Mouse (Mus musculus) neural tube, embryonic 14.5 days (tissue): Measurements from ENCODE around the gene Scamp5. TPM values are rescaled to one million over a fixed set of nuclear protein-coding genes. Genes with fewer than 3 reads are reported as not detected.
"Not testable (repeated sequence)": the region's sequence is repeated elsewhere in the genome, so short reads cannot be mapped to it uniquely, and the experiment has no call there.

ENCODE experiments used
- ATAC-seq: fragments of 200-750 bp; cut with Nextera tagmentation; 2 replicates; pipeline ENCODE4 v1.8.0; 2017; ENCODE audit warnings: low read depth, mild to moderate bottlenecking, moderate TSS enrichment, moderate library complexity
- H3K27ac ChIP-seq: fragments of 300-500 bp; sonication (generic); 2 replicates; pipeline ENCODE4 v1.5.1; 2014; ENCODE audit warnings: low read depth, mild to moderate bottlenecking, control low read depth, low read length, moderate library complexity, mixed read lengths
- H3K27me3 ChIP-seq: fragments of 300-500 bp; sonication (generic); 2 replicates; pipeline ENCODE4 v1.6.1; 2014; ENCODE audit warnings: low read length; ENCODE audit not compliant: control insufficient read depth, insufficient read depth
- H3K36me3 ChIP-seq: fragments of 300-500 bp; sonication (generic); 2 replicates; pipeline ENCODE4 v1.6.1; 2014; ENCODE audit warnings: low read length, mixed read lengths; ENCODE audit not compliant: control insufficient read depth, insufficient read depth
- H3K4me1 ChIP-seq: fragments of 300-500 bp; sonication (generic); 2 replicates; pipeline ENCODE4 v1.6.1; 2014; ENCODE audit warnings: low read length; ENCODE audit not compliant: control insufficient read depth, insufficient read depth
- H3K4me2 ChIP-seq: fragments of 300-500 bp; sonication (generic); 2 replicates; pipeline ENCODE4 v1.6.1; 2014; ENCODE audit warnings: mild to moderate bottlenecking, low read depth, low read length, control low read depth
- H3K4me3 ChIP-seq: fragments of 300-500 bp; sonication (generic); 2 replicates; pipeline ENCODE4 v1.5.1; 2014; ENCODE audit warnings: low read depth, low read length, control low read depth, mixed read lengths
- H3K9ac ChIP-seq: fragments of 300-500 bp; sonication (generic); replicated peaks from 2 replicates; pipeline ENCODE4 v1.6.1; 2014; ENCODE audit warnings: low read depth, mild to moderate bottlenecking, control low read depth, low read length, mixed read lengths
- H3K9me3 ChIP-seq: fragments of 300-500 bp; sonication (generic); 2 replicates; pipeline ENCODE4 v1.6.1; 2016; ENCODE audit warnings: low read length; ENCODE audit not compliant: control insufficient read depth
- WGBS: fragments of 180-500 bp; shearing (Covaris S2); extraction: QIAGEN DNeasy Blood & Tissue Kit; methylation state at CpG from one replicate; pipeline ENCODE4 v1.1.7; 2014; 5-methylcytosine and 5-hydroxymethylcytosine counted together
- polyA plus RNA-seq: library from polyadenylated mRNA; unstranded; fragments of >200 nt; fragmentation: Nextera tagmentation; extraction: Ambion mirVana; gene quantifications from 2 replicates; pipeline ENCODE4 v1.2.1, GENCODE M21; 2014

Gene Scamp5
- polyA plus RNA-seq, 1 experiment from 2014 or later, result 73.7 TPM

DNA sequence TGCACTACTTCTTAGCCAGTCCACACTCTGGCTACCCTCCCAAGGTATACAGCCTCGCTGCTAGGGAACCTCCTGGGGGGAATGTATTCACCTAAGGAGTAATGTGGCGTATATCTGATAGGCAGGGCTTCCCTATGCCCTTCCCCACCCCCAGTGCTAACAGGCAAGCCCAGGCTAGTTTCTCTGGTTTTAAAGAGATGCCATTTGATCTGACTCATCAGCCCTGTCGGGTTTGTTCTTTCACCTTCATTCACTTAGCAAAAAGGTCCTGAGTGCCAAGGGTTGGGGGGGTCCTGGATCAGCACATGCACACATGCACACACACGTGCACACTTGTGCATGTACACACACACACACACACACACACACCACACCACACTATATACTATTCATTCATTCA is 39.9 kb downstream of the Scamp5 start:
- Histone ChIP-seq H3K9me3 (no peaks in the 10 kb centered on the region), H3K36me3 (no peaks in the 10 kb centered on the region), H3K4me2 (no peak overlapping the region), H3K9ac (no peak overlapping the region), H3K27me3 (no peaks in the 10 kb centered on the region), H3K27ac (no peak overlapping the region), H3K4me1 (peaks cover 5% of the 10 kb centered on the region; the same call in 1 of the 2 replicates), H3K4me3 (no peak overlapping the region)
- no peak for ATAC-seq
- 82% methylated on average over 4 of the region's 4 CpGs for WGBS

DNA sequence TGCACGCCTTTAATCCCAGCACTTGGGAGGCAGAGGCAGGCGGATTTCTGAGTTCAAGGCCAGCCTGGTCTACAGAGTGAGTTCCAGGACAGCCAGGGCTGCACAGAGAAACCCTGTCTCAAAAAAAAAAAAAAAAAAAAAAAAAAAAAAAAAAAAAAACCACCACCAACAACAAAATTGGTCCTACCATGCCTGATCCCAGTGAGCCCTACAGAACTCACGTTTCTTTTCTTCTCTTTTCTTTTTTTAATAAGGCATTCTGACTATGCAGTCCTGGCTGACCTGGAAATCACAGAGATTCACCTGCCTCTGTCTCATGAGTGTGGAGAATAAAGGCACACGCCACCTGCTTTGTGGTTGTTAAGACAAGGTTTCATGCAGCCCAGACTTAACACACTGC is 40.7 kb downstream of the Scamp5 start:
- H3K36me3 ChIP-seq, H3K9ac ChIP-seq, H3K27ac ChIP-seq, H3K9me3 ChIP-seq, H3K4me1 ChIP-seq, H3K4me3 ChIP-seq, H3K4me2 ChIP-seq, H3K27me3 ChIP-seq, ATAC-seq: not testable (repeated sequence)
- 98% methylated on average over 4 of the region's 4 CpGs for WGBS

DNA sequence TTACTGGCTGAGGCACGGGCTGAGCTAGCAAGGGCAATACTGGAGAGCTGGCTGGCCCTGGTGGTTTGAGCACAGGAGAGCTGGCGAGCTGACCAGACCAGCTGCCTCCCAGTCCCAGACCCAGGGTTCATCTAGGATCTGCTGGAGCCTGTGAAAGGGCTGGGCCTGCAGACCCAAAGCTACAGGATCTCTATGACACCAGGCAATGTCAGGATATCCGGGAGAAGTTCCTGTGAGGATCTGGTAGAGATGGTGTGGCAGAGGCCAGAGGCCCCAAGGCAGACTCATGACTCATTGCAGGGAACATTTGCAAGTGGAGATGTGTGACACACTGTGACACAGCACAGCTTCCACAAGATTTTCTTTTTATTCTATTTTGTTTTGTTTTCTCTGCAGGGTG is 42.7 kb downstream of the Scamp5 start:
- H3K4me3 ChIP-seq, result no peak overlapping the region
- H3K9me3 ChIP-seq, result no peaks in the 10 kb centered on the region
- no peaks in the 10 kb centered on the region for H3K4me1 ChIP-seq
- H3K4me2 ChIP-seq, result no peak overlapping the region
- H3K9ac ChIP-seq, result no peak overlapping the region
- no peaks in the 10 kb centered on the region for H3K36me3 ChIP-seq
- no peak overlapping the region for H3K27ac ChIP-seq
- 84% methylated on average over 3 of the region's 3 CpGs for WGBS
- no peak for ATAC-seq
- no peaks in the 10 kb centered on the region for H3K27me3 ChIP-seq

DNA sequence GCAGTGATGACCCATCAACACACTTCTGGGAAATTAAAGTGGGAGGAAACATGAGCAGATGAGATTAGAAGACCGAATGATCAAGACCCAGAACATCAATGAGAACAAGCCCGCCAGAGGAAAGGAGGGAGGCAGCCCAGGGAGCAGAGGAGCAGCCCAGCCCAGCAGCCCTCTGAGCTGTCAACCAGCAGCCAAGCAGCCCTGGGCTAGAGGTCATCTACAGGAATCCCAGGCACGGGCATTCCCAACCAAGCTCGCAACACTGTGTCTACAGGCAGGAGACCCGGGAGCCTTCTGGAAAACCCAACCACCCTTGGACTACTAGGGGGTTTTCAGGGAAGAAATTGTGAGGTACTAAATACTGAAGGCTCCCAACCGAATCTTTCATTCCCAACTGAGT is 43.8 kb downstream of the Scamp5 start:
- 86% methylated on average over 6 of the region's 6 CpGs for WGBS
- H3K9ac ChIP-seq, result no peak overlapping the region
- no peak overlapping the region for H3K4me3 ChIP-seq
- H3K4me2 ChIP-seq, result no peak overlapping the region
- no peak overlapping the region for H3K27ac ChIP-seq
- H3K4me1 ChIP-seq, result no peaks in the 10 kb centered on the region
- H3K27me3 ChIP-seq, result no peaks in the 10 kb centered on the region
- H3K36me3 ChIP-seq, result no peaks in the 10 kb centered on the region
- no peaks in the 10 kb centered on the region for H3K9me3 ChIP-seq
- ATAC-seq, result no peak

DNA sequence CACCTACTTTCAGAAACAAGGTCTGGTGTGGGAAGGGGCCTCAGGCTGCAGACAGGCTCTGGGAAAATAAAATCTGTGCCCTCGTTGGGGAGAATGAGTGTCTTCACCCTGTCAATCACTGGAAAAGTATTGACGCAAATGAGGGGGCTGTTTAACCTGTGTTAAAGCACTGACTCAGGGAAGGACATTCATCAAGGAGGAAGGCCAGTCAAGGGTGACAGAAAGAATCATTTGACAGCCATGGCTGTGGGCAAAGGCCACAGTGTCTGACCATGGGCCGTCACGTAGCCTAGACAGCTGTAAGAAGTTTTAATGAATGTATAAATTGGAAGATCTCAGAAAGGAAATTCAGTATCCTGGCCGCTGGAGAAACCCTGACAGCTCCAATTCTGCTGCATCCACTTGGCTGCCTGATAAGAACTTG is 46.2 kb downstream of the Scamp5 start:
- Histone ChIP-seq H3K9ac (no peak overlapping the region), H3K9me3 (no peaks in the 10 kb centered on the region), H3K4me2 (no peak overlapping the region), H3K27me3 (no peaks in the 10 kb centered on the region), H3K36me3 (peaks cover 3% of the 10 kb centered on the region; the same call in 1 of the 2 replicates), H3K4me1 (no peaks in the 10 kb centered on the region), H3K4me3 (no peak overlapping the region), H3K27ac (no peak overlapping the region)
- no peak for ATAC-seq
- WGBS, result 82% methylated on average over 5 of the region's 5 CpGs

DNA sequence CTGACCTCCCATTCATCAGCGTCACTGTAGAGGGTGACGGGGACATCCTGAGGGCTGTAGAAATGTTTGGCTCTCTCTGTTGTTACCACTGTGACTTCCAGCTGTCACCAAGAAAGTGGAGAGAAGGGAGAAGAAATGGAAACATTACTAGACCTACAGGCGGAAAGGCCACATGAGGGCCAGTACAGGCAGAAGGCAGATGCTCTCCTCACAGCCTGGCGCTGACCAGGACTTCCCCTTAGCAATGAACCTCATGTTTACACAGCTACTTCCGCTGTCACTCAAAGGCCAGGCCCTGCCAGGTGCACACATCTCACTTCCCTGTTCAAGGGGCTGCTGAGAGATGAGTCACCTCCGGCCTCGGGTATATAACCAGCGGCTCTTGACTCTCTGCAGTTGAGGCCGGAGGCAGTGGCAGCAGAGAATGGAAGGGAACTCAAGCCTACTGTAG is 46.7 kb downstream of the Scamp5 start:
- H3K4me3 ChIP-seq, result no peak overlapping the region
- 77% methylated on average over 9 of the region's 9 CpGs for WGBS
- peak overlapping the region; percentile 2; the same call in 1 of the 2 replicates for H3K27ac ChIP-seq
- peaks cover 3% of the 10 kb centered on the region; the same call in 1 of the 2 replicates for H3K36me3 ChIP-seq
- H3K9me3 ChIP-seq, result no peaks in the 10 kb centered on the region
- no peak overlapping the region for H3K9ac ChIP-seq
- no peaks in the 10 kb centered on the region for H3K4me1 ChIP-seq
- H3K27me3 ChIP-seq, result no peaks in the 10 kb centered on the region
- no peak for ATAC-seq
- H3K4me2 ChIP-seq, result no peak overlapping the region

DNA sequence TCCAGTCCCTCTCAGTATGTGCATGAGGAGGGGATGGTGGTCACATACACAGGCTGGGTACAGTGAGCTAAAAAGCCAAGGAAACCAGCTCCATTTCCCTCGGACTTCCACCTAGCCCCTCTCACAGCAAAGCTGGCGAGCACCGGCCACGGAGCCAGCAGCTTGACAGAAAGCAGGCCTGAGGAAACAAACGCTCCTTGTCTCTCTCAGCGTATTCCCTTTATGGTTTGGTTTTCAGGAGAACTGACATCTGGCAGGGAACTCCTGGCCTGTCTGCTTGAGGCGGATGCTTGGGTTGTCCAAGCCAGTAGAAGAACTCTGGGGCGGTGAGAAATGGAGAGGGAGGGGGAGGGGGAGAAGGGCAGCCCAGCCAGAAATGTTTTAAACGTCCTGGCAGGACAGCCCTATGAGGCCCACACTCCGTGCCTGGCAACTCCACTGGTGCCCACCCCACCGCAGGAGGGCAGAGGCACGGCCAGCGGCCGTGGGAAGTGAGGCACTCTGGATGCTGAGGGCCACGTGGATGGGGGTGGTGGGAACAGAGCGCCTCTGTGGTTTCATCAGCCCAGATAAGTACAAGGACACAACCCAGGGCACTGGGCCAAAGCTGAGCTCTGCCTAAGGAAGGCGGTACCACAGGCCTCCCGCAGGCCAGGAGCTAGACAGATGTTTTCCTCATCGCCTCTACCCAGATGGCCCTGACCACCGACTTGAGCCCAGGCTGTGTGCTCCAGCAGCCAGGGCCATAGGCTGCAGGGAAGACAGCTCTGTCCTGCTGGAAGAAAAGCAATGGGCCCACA is 47.3 kb downstream of the Scamp5 start:
- H3K9ac ChIP-seq, result no peak overlapping the region
- H3K4me3 ChIP-seq, result no peak overlapping the region
- no peaks in the 10 kb centered on the region for H3K9me3 ChIP-seq
- H3K4me1 ChIP-seq, result no peaks in the 10 kb centered on the region
- WGBS, result 48% methylated on average over 19 of the region's 20 CpGs
- H3K36me3 ChIP-seq, result peaks cover 3% of the 10 kb centered on the region; the same call in 1 of the 2 replicates
- ATAC-seq, result peak; percentile 85; the same call in 1 of the 2 replicates
- no peaks in the 10 kb centered on the region for H3K27me3 ChIP-seq
- H3K27ac ChIP-seq, result peak overlapping the region; percentile 2; the same call in 1 of the 2 replicates
- no peak overlapping the region for H3K4me2 ChIP-seq

DNA sequence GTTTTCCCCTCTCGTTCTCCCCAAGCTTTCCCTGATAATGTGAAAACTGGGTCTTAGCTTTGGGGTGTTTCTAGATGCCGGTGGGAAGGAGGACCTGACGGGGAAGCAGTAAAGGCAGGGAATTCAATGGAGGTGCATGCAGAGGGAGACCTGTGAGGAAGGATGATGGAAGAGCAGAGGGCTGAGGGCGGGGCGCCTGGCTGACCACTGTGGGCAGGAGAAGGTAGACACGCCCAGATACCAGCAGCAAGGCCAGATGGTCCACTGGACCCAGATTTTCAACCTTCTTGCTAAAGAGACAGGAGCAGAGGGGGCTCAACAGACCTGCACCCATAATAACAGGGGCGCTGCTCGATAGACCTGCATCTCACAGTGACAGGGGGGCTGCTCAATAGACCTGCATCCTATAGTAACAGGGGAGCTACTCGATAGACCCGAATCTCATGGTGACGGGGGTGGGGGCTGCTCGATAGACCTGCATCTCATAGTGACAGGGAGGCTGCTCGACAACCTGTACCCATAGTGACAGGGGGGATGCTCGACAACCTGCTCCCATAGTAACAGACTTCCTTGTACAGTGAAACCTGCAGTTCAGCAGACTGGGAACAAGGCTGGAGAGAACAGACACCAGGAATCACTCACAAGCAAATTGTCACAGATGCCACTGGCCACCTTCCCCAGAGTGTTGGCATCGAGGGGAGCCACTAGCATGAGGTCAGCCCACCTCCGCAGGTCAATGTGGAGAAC is 48.2 kb downstream of the Scamp5 start:
- Histone ChIP-seq H3K27me3 (no peaks in the 10 kb centered on the region), H3K4me2 (no peak overlapping the region), H3K36me3 (peaks cover 3% of the 10 kb centered on the region; the same call in 1 of the 2 replicates), H3K9ac (no peak overlapping the region), H3K27ac (no peak overlapping the region), H3K9me3 (no peaks in the 10 kb centered on the region), H3K4me1 (no peaks in the 10 kb centered on the region), H3K4me3 (no peak overlapping the region)
- WGBS, result 89% methylated on average over 16 of the region's 16 CpGs
- no peak for ATAC-seq

DNA sequence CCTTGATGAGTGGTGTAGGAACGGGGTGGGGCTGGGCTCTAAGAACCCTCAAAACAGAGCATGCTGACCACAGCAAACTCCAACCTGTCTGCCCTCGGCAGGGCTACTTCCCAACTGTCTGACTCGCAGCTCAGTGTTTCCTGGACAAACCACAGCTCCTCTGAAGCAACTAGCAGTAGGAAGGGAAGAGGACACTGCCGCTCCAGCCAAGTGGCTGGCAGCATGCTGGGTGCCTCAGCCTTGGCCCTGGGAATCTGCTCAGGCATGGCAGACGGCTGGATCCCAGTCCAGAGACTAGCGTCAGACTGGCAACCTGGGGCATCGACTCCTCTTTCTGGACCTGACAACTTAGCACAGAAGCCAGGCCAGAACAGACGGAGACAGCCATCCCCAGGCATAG is 50.5 kb downstream of the Scamp5 start:
- ATAC-seq, result no peak
- no peak overlapping the region for H3K4me2 ChIP-seq
- H3K4me3 ChIP-seq, result no peak overlapping the region
- no peaks in the 10 kb centered on the region for H3K27me3 ChIP-seq
- WGBS, result 84% methylated on average over 8 of the region's 8 CpGs
- H3K27ac ChIP-seq, result no peak overlapping the region
- H3K9ac ChIP-seq, result no peak overlapping the region
- H3K4me1 ChIP-seq, result no peaks in the 10 kb centered on the region
- no peaks in the 10 kb centered on the region for H3K9me3 ChIP-seq
- peaks cover 3% of the 10 kb centered on the region; the same call in 1 of the 2 replicates for H3K36me3 ChIP-seq
